Mouse (Mus musculus): ENCODE results near the gene Arhgap24. TPM values are rescaled to one million over a fixed set of nuclear protein-coding genes. Genes with fewer than 3 reads are reported as not detected.

Gene Arhgap24
- polyA plus RNA-seq, 1 experiment, result 12.5 TPM

GRCm38 (mm10) chr5:102447436-102447835 lies 33.8 kb upstream of the Arhgap24 start:
- no peaks in the 10 kb centered on the region for H3K79me2 ChIP-seq (ENCODE audit: control insufficient read depth, insufficient read depth)
- no peak overlapping the region for H3K4me2 ChIP-seq (ENCODE audit: low read depth)
- TF ChIP-seq USF1 (IDR thresholded peaks at IDR 0.05; ENCODE audit: low read depth) (no peak), POLR2AphosphoS2 (IDR thresholded peaks at IDR 0.05; ENCODE audit: insufficient read length, low read depth) (no peak), REST (IDR thresholded peaks at IDR 0.05; ENCODE audit: insufficient read depth, insufficient read length) (no peak), MYOD1 (IDR thresholded peaks at IDR 0.05; ENCODE audit: control insufficient read depth in 1 of 3, insufficient read length in 2 of 3, low read depth in 2 of 3) (no peak), MAX (IDR thresholded peaks at IDR 0.05; ENCODE audit: low read depth) (no peak), E2F4 (IDR thresholded peaks at IDR 0.05; ENCODE audit: insufficient read depth) (no peak), TCF12 (IDR thresholded peaks at IDR 0.05; ENCODE audit: insufficient read depth, poor library complexity, severe bottlenecking) (no peak), SRF (IDR thresholded peaks at IDR 0.05; ENCODE audit: control insufficient read depth, insufficient read length, low read depth) (no peak), TCF3 (IDR thresholded peaks at IDR 0.05; ENCODE audit: insufficient read length, low read depth) (no peak)
- H3K4me3 ChIP-seq, result no peak overlapping the region
- H3ac ChIP-seq (ENCODE audit: control insufficient read depth, insufficient read length), result no peak overlapping the region
- no peaks in the 10 kb centered on the region for H3K27me3 ChIP-seq (ENCODE audit: control insufficient read depth, insufficient read depth, insufficient read length)
- no peaks in the 10 kb centered on the region for H3K36me3 ChIP-seq (ENCODE audit: control insufficient read depth, insufficient read depth)

GRCm38 (mm10) chr5:102450897-102451296 lies 30.3 kb upstream of the Arhgap24 start:
- H3K36me3 ChIP-seq (ENCODE audit: control insufficient read depth, insufficient read depth), result no peaks in the 10 kb centered on the region
- H3ac ChIP-seq (ENCODE audit: control insufficient read depth, insufficient read length), result no peak overlapping the region
- H3K79me2 ChIP-seq (ENCODE audit: control insufficient read depth, insufficient read depth), result no peaks in the 10 kb centered on the region
- no peaks in the 10 kb centered on the region for H3K27me3 ChIP-seq (ENCODE audit: control insufficient read depth, insufficient read depth, insufficient read length)
- H3K4me3 ChIP-seq, result no peak overlapping the region
- H3K4me2 ChIP-seq (ENCODE audit: low read depth), result no peak overlapping the region
- TF ChIP-seq MYOD1 (IDR thresholded peaks at IDR 0.05; ENCODE audit: control insufficient read depth in 1 of 3, insufficient read length in 2 of 3, low read depth in 2 of 3) (no peak), MYOG (IDR thresholded peaks at IDR 0.05; ENCODE audit: control insufficient read depth in 1 of 3, insufficient read depth in 1 of 3, insufficient read length in 2 of 3, low read depth in 2 of 3) (no peak), CEBPB (IDR thresholded peaks at IDR 0.05; ENCODE audit: insufficient read depth, poor library complexity, severe bottlenecking) (no peak), TCF3 (IDR thresholded peaks at IDR 0.05; ENCODE audit: insufficient read length, low read depth) (no peak), TCF12 (IDR thresholded peaks at IDR 0.05; ENCODE audit: insufficient read depth, poor library complexity, severe bottlenecking) (no peak), POLR2A (IDR thresholded peaks at IDR 0.05; ENCODE audit: insufficient read length, low read depth) (no peak), MAX (IDR thresholded peaks at IDR 0.05; ENCODE audit: low read depth) (no peak), POLR2AphosphoS2 (IDR thresholded peaks at IDR 0.05; ENCODE audit: insufficient read length, low read depth) (no peak)

GRCm38 (mm10) chr5:102452079-102452797 lies 29.0 kb upstream of the Arhgap24 start:
- Histone ChIP-seq H3K27me3 (ENCODE audit: control insufficient read depth, insufficient read depth, insufficient read length) (no peaks in the 10 kb centered on the region), H3K36me3 (ENCODE audit: control insufficient read depth, insufficient read depth) (no peaks in the 10 kb centered on the region), H3K4me2 (ENCODE audit: low read depth) (no peak overlapping the region), H3K79me2 (ENCODE audit: control insufficient read depth, insufficient read depth) (no peaks in the 10 kb centered on the region), H3K4me3 (no peak overlapping the region), H3ac (ENCODE audit: control insufficient read depth, insufficient read length) (no peak overlapping the region)
- no peak for TF ChIP-seq E2F4 (IDR thresholded peaks at IDR 0.05; ENCODE audit: insufficient read depth)
- no peak for TF ChIP-seq REST (IDR thresholded peaks at IDR 0.05; ENCODE audit: insufficient read depth, insufficient read length)
- no peak for TF ChIP-seq CEBPB (IDR thresholded peaks at IDR 0.05; ENCODE audit: insufficient read depth, poor library complexity, severe bottlenecking)
- no peak for TF ChIP-seq POLR2AphosphoS2 (IDR thresholded peaks at IDR 0.05; ENCODE audit: insufficient read length, low read depth)
- no peak for TF ChIP-seq TCF3 (IDR thresholded peaks at IDR 0.05; ENCODE audit: insufficient read length, low read depth)
- no peak for TF ChIP-seq TCF12 (IDR thresholded peaks at IDR 0.05; ENCODE audit: insufficient read depth, poor library complexity, severe bottlenecking)
- no peak for TF ChIP-seq MAX (IDR thresholded peaks at IDR 0.05; ENCODE audit: low read depth)
- no peak for TF ChIP-seq USF1 (IDR thresholded peaks at IDR 0.05; ENCODE audit: low read depth)

- H3K4me3 ChIP-seq, result no peak overlapping the region
- no peak overlapping the region for H3K4me2 ChIP-seq (ENCODE audit: low read depth)
- H3K27me3 ChIP-seq (ENCODE audit: control insufficient read depth, insufficient read depth, insufficient read length), result no peaks in the 10 kb centered on the region
- no peaks in the 10 kb centered on the region for H3K79me2 ChIP-seq (ENCODE audit: control insufficient read depth, insufficient read depth)
- H3K36me3 ChIP-seq (ENCODE audit: control insufficient read depth, insufficient read depth), result no peaks in the 10 kb centered on the region
- no peak for TF ChIP-seq POLR2AphosphoS2 (IDR thresholded peaks at IDR 0.05; ENCODE audit: insufficient read length, low read depth)
- no peak for TF ChIP-seq POLR2A (IDR thresholded peaks at IDR 0.05; ENCODE audit: insufficient read length, low read depth)
- no peak for TF ChIP-seq E2F4 (IDR thresholded peaks at IDR 0.05; ENCODE audit: insufficient read depth)
- TF ChIP-seq REST (IDR thresholded peaks at IDR 0.05; ENCODE audit: insufficient read depth, insufficient read length), result no peak
- no peak for TF ChIP-seq SRF (IDR thresholded peaks at IDR 0.05; ENCODE audit: control insufficient read depth, insufficient read length, low read depth)
- no peak for TF ChIP-seq CEBPB (IDR thresholded peaks at IDR 0.05; ENCODE audit: insufficient read depth, poor library complexity, severe bottlenecking)
- TF ChIP-seq TCF12 (IDR thresholded peaks at IDR 0.05; ENCODE audit: insufficient read depth, poor library complexity, severe bottlenecking), result no peak
- TF ChIP-seq MAX (IDR thresholded peaks at IDR 0.05; ENCODE audit: low read depth), result no peak
- TF ChIP-seq USF1 (IDR thresholded peaks at IDR 0.05; ENCODE audit: low read depth), result no peak
- H3ac ChIP-seq (ENCODE audit: control insufficient read depth, insufficient read length), result no peak overlapping the region
These were observed 27.9 kb upstream of the Arhgap24 start for GRCm38 (mm10) chr5:102453324-102453723.

- Histone ChIP-seq H3K79me2 (ENCODE audit: control insufficient read depth, insufficient read depth) (no peaks in the 10 kb centered on the region), H3K36me3 (ENCODE audit: control insufficient read depth, insufficient read depth) (no peaks in the 10 kb centered on the region), H3K27me3 (ENCODE audit: control insufficient read depth, insufficient read depth, insufficient read length) (no peaks in the 10 kb centered on the region), H3K4me2 (ENCODE audit: low read depth) (no peak overlapping the region), H3ac (ENCODE audit: control insufficient read depth, insufficient read length) (no peak overlapping the region), H3K4me3 (no peak overlapping the region)
- TF ChIP-seq MYOD1 (IDR thresholded peaks at IDR 0.05; ENCODE audit: control insufficient read depth in 1 of 3, insufficient read length in 2 of 3, low read depth in 2 of 3) (no peak), E2F4 (IDR thresholded peaks at IDR 0.05; ENCODE audit: insufficient read depth) (no peak), TCF12 (IDR thresholded peaks at IDR 0.05; ENCODE audit: insufficient read depth, poor library complexity, severe bottlenecking) (no peak), REST (IDR thresholded peaks at IDR 0.05; ENCODE audit: insufficient read depth, insufficient read length) (no peak), TCF3 (IDR thresholded peaks at IDR 0.05; ENCODE audit: insufficient read length, low read depth) (no peak), USF1 (IDR thresholded peaks at IDR 0.05; ENCODE audit: low read depth) (no peak), MAX (IDR thresholded peaks at IDR 0.05; ENCODE audit: low read depth) (no peak), SRF (IDR thresholded peaks at IDR 0.05; ENCODE audit: control insufficient read depth, insufficient read length, low read depth) (no peak), CEBPB (IDR thresholded peaks at IDR 0.05; ENCODE audit: insufficient read depth, poor library complexity, severe bottlenecking) (no peak), POLR2A (IDR thresholded peaks at IDR 0.05; ENCODE audit: insufficient read length, low read depth) (no peak), POLR2AphosphoS2 (IDR thresholded peaks at IDR 0.05; ENCODE audit: insufficient read length, low read depth) (no peak), MYOG (IDR thresholded peaks at IDR 0.05; ENCODE audit: control insufficient read depth in 1 of 3, insufficient read depth in 1 of 3, insufficient read length in 2 of 3, low read depth in 2 of 3) (no peak)
These were observed 25.9 kb upstream of the Arhgap24 start for GRCm38 (mm10) chr5:102455247-102455646.

All from myocyte (in vitro differentiated cells).